Mouse (Mus musculus): ENCODE measurements around the gene Esrrb.

GRCm38 (mm10) chr12:86395326-86395725 lies 34.4 kb downstream of the Esrrb start:
- TF ChIP-seq CTCF (IDR thresholded peaks at IDR 0.05; ENCODE audit: low read depth, low read length) (no peak), POLR2A (IDR thresholded peaks at IDR 0.05; ENCODE audit: insufficient read depth, low read length) (no peak)

Data from ES-Bruce4 (cell line).